Mouse (Mus musculus) liver, postnatal 0 days (tissue): ENCODE results near the gene Por.

Source experiments
- CTCF ChIP-seq: sonication (generic); IDR thresholded peaks from 2 replicates; pipeline ENCODE4 v1.5.1; 2016; ENCODE audit warnings: antibody characterized with exemption, low read depth
- EP300 ChIP-seq: IDR thresholded peaks from 2 replicates; pipeline ENCODE4 v1.6.1; 2016; ENCODE audit warnings: antibody characterized with exemption, low read depth, mild to moderate bottlenecking

- TF ChIP-seq CTCF (no peak), EP300 (no peak)
These were observed 61.1 kb downstream of the Por start for GRCm38 (mm10) chr5:135730916-135731315.
